Mouse (Mus musculus) liver, adult 2 months (tissue): ENCODE results near the gene Abcc8. TPM values are rescaled to one million over a fixed set of nuclear protein-coding genes. Genes with fewer than 3 reads are reported as not detected.

Source experiments
- DNase-seq: peaks from one replicate; pipeline ENCODE4 v3.0.0-alpha.2; 2011; ENCODE audit warnings: low read depth, low spot score; ENCODE audit errors: extremely low read depth
- H3K27ac ChIP-seq: fragments of 200-500 bp; replicated peaks from 2 replicates; pipeline ENCODE4 v1.5.1; 2012; ENCODE audit warnings: low read depth, mild to moderate bottlenecking, control low read depth, inconsistent platforms, low read length; ENCODE audit not compliant: insufficient read depth
- H3K27me3 ChIP-seq: fragments of 200-500 bp; 2 replicates; pipeline ENCODE4 v1.6.1; 2012; ENCODE audit warnings: mild to moderate bottlenecking, moderate library complexity, low read length, inconsistent platforms; ENCODE audit not compliant: control insufficient read depth, insufficient read depth
- H3K36me3 ChIP-seq: fragments of 200-500 bp; 2 replicates; pipeline ENCODE4 v1.6.1; 2012; ENCODE audit warnings: low read length, inconsistent platforms; ENCODE audit not compliant: control insufficient read depth, insufficient read depth
- H3K4me1 ChIP-seq: fragments of 200-500 bp; 2 replicates; pipeline ENCODE4 v1.6.1; 2011; ENCODE audit warnings: low read length; ENCODE audit not compliant: control insufficient read depth, insufficient read depth
- H3K4me3 ChIP-seq: fragments of 200-500 bp; 2 replicates; pipeline ENCODE4 v1.5.1; 2011; ENCODE audit warnings: low read depth, mild to moderate bottlenecking, control low read depth, low read length, moderate library complexity; ENCODE audit not compliant: insufficient read depth
- H3K79me2 ChIP-seq: fragments of 200-500 bp; 2 replicates; pipeline ENCODE4 v1.6.1; 2012; ENCODE audit warnings: inconsistent platforms, mild to moderate bottlenecking, low read length, moderate library complexity; ENCODE audit not compliant: control insufficient read depth, insufficient read depth
- H3K9ac ChIP-seq: fragments of 200-500 bp; 2 replicates; pipeline ENCODE4 v1.6.1; 2012; ENCODE audit warnings: low read depth, mild to moderate bottlenecking, control low read depth, inconsistent platforms, low read length
- CTCF ChIP-seq: fragments of 200-500 bp; IDR thresholded peaks from 2 replicates; pipeline ENCODE4 v1.5.1; 2011; ENCODE audit warnings: low read depth, low read length, control low read depth
- POLR2A ChIP-seq: fragments of 200-500 bp; IDR thresholded peaks from 2 replicates; pipeline ENCODE4 v1.6.1; 2011; ENCODE audit warnings: low read length, control low read depth; ENCODE audit not compliant: insufficient read depth; ENCODE audit errors: extremely low read depth
- WGBS: fragments of 180-500 bp; shearing (Covaris S2); methylation state at CpG from one replicate; pipeline ENCODE4 v1.1.7; 2018; 5-methylcytosine and 5-hydroxymethylcytosine counted together
- polyA plus RNA-seq: library from polyadenylated mRNA; depleted of rRNA; stranded (reverse); fragments of >200 nt; gene quantifications from 2 replicates; pipeline ENCODE4 v1.2.3, GENCODE M21; 2012
- total RNA-seq: library from RNA; depleted of rRNA; stranded (reverse); fragments of >200 nt; gene quantifications from 2 replicates; pipeline ENCODE4 v1.2.3, GENCODE M21; 2014

Gene Abcc8
- total and polyA plus RNA-seq, 2 experiments, result not detected

DNA sequence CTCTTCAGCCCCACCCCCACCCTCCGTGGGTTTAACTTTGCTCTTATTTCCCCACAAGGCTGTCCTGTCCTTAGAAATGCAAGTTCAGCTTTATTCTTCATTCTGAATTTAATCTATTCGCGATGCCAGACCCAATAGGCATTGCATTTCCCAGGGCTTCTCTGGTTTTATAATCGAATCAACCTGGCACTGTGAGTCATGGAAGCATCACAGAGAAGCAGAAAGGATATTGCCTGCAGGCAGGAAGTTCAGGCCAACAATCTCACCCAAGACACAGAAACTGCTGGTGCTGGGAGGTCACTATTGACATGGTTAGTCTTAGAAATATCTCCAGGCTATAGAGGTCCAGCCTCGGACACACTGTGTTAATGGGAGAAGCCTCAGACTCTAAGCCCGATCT lies 30.4 kb upstream of the Abcc8 start:
- WGBS, result 79% methylated on average over 6 of the region's 6 CpGs

DNA sequence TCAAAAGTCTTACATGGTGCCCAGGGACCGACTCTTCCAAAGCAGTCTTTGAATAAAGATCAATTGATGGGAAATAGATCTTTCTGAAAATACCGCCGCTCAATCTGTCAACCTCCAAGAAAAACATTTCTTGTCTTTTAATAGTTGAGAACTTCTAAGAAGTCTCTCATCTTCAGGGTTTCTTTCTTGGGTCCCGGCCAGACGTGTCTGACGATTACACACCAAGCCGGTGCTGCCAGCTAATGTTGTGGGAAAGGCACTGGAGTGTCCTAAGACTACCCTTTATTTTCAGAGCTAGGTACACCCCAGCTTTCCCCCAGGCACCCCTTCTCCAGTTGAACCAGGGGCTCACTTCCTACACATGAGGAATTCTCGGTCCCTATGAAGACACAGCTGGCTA lies 28.3 kb upstream of the Abcc8 start:
- Histone ChIP-seq H3K4me1 (no peaks in the 10 kb centered on the region), H3K27me3 (no peaks in the 10 kb centered on the region), H3K9ac (no peak overlapping the region), H3K36me3 (no peaks in the 10 kb centered on the region), H3K79me2 (no peaks in the 10 kb centered on the region), H3K4me3 (no peak overlapping the region), H3K27ac (no peak overlapping the region)
- TF ChIP-seq CTCF (no peak), POLR2A (no peak)
- no peak for DNase-seq
- 88% methylated on average over 8 of the region's 8 CpGs for WGBS

More for the DNA sequence above, 30.4 kb upstream of the Abcc8 start:
- H3K4me3 ChIP-seq, result no peak overlapping the region
- H3K36me3 ChIP-seq, result no peaks in the 10 kb centered on the region
- no peak for DNase-seq
- TF ChIP-seq POLR2A, result no peak
- H3K9ac ChIP-seq, result no peak overlapping the region
- H3K27me3 ChIP-seq, result no peaks in the 10 kb centered on the region
- no peak overlapping the region for H3K27ac ChIP-seq
- H3K79me2 ChIP-seq, result no peaks in the 10 kb centered on the region
- H3K4me1 ChIP-seq, result no peaks in the 10 kb centered on the region

GRCm38 (mm10) chr7:46204775-46205174 lies 24.9 kb upstream of the Abcc8 start:
- no peak overlapping the region for H3K27ac ChIP-seq
- no peaks in the 10 kb centered on the region for H3K4me1 ChIP-seq
- H3K4me3 ChIP-seq, result no peak overlapping the region
- H3K9ac ChIP-seq, result no peak overlapping the region
- no peaks in the 10 kb centered on the region for H3K79me2 ChIP-seq
- no peaks in the 10 kb centered on the region for H3K27me3 ChIP-seq
- DNase-seq, result no peak
- TF ChIP-seq CTCF (no peak), POLR2A (no peak)
- 70% methylated on average over 6 of the region's 6 CpGs for WGBS
- no peaks in the 10 kb centered on the region for H3K36me3 ChIP-seq

GRCm38 (mm10) chr7:46204046-46204471 lies 24.2 kb upstream of the Abcc8 start:
- no peak overlapping the region for H3K9ac ChIP-seq
- TF ChIP-seq CTCF, result no peak
- no peak for TF ChIP-seq POLR2A
- H3K4me3 ChIP-seq, result no peak overlapping the region
- DNase-seq, result no peak
- no peaks in the 10 kb centered on the region for H3K79me2 ChIP-seq
- no peaks in the 10 kb centered on the region for H3K27me3 ChIP-seq
- H3K36me3 ChIP-seq, result no peaks in the 10 kb centered on the region
- H3K27ac ChIP-seq, result no peak overlapping the region
- 35% methylated on average over 11 of the region's 11 CpGs for WGBS
- H3K4me1 ChIP-seq, result no peaks in the 10 kb centered on the region

GRCm38 (mm10) chr7:46201649-46202048 lies 21.8 kb upstream of the Abcc8 start:
- H3K36me3 ChIP-seq, result no peaks in the 10 kb centered on the region
- H3K27ac ChIP-seq, result no peak overlapping the region
- WGBS, result 35% methylated on average over 14 of the region's 14 CpGs
- H3K27me3 ChIP-seq, result no peaks in the 10 kb centered on the region
- H3K4me3 ChIP-seq, result no peak overlapping the region
- H3K9ac ChIP-seq, result no peak overlapping the region
- no peak for DNase-seq
- no peaks in the 10 kb centered on the region for H3K4me1 ChIP-seq
- TF ChIP-seq CTCF, result no peak
- TF ChIP-seq POLR2A, result no peak
- no peaks in the 10 kb centered on the region for H3K79me2 ChIP-seq

DNA sequence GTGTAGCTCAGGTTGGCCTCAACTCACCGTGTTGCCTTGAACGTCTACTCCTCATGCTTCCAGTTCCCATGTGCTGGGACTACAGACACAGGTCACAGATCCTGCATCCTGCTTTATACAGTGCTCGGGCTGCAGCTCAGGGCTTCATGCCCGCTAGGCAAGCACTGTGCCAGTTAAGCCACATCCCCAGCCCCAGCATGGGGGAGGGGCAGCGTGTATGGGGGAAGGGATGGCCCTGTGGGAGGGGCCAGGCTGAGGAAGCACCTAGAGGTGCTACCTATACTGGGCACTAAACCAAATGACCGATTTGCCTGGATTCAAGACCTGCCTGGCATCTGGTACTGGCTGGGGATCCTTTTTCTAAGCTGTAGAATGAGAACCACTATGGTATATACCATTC lies 20.2 kb upstream of the Abcc8 start:
- no peaks in the 10 kb centered on the region for H3K79me2 ChIP-seq
- no peaks in the 10 kb centered on the region for H3K36me3 ChIP-seq
- 65% methylated on average over 6 of the region's 6 CpGs for WGBS
- no peak overlapping the region for H3K4me3 ChIP-seq
- no peaks in the 10 kb centered on the region for H3K27me3 ChIP-seq
- no peak for DNase-seq
- no peaks in the 10 kb centered on the region for H3K4me1 ChIP-seq
- no peak overlapping the region for H3K9ac ChIP-seq
- no peak overlapping the region for H3K27ac ChIP-seq
- no peak for TF ChIP-seq CTCF
- TF ChIP-seq POLR2A, result no peak
